Mouse (Mus musculus): ENCODE data around the gene Gfer.

- no peak for TF ChIP-seq ZNF384 (IDR thresholded peaks at IDR 0.05; ENCODE audit: low read depth, low read length)
- TF ChIP-seq EP300 (IDR thresholded peaks at IDR 0.05; ENCODE audit: low read depth in 1 of 2, low read length in 2 of 2): no peak
Observed at GRCm38 (mm10) chr17:24729067-24729466, 33.1 kb upstream of the Gfer start.

Measured in MEL (cell line).